Mouse (Mus musculus): ENCODE measurements around the gene Ccnb2.
"Not testable (repeated sequence)": the region's sequence is repeated elsewhere in the genome, so short reads cannot be mapped to it uniquely, and the experiment has no call there.

- not testable (repeated sequence) for TF ChIP-seq MYOG (IDR thresholded peaks at IDR 0.05; ENCODE audit: control insufficient read depth in 1 of 3, insufficient read depth in 1 of 3, insufficient read length in 2 of 3, low read depth in 2 of 3); POLR2A (IDR thresholded peaks at IDR 0.05; ENCODE audit: insufficient read length, low read depth); USF1 (IDR thresholded peaks at IDR 0.05; ENCODE audit: low read depth); MAX (IDR thresholded peaks at IDR 0.05; ENCODE audit: low read depth); TCF12 (IDR thresholded peaks at IDR 0.05; ENCODE audit: insufficient read depth, poor library complexity, severe bottlenecking)
Observed at GRCm38 (mm10) chr9:70463091-70463490, 41.7 kb upstream of the Ccnb2 start.

Data from myocyte (in vitro differentiated cells).